Mouse (Mus musculus): ENCODE measurements at regions not wholly inside any gene's neighbourhood (a gene's known extent, or its start where the extent isn't known, plus 50 kb on each side); places are given as distances from the start of the nearest gene placed in this dataset.

DNA sequence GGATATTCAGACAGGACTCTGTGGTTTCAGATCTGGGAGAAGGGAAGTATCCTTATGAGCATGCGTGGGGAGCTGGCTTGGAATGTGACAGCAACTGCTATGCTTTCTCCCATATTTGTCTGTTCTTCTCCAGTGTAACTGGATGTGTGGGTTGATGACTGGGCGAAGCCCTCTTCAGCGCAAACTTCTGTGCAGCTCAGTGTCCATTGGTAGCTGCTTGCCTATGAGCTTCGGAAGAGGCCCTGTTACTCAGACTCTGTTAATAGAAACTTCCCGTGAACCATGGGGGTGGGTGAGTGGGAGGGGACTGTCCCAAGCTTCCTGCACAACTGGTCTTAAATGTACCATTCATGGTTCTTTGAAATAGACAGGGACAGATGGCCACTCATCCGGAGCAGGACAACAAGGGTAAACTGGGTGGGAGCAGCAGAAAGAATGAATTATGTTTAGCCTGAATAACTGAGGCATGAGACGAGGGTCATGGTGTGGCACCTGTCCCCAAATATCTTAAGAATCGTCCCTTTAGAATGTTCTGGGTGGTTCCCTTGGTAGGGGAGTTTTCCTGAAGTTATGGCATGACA is 141.1 kb upstream of the Plxnc1 start:
- DNase-seq, result no peak

DNA sequence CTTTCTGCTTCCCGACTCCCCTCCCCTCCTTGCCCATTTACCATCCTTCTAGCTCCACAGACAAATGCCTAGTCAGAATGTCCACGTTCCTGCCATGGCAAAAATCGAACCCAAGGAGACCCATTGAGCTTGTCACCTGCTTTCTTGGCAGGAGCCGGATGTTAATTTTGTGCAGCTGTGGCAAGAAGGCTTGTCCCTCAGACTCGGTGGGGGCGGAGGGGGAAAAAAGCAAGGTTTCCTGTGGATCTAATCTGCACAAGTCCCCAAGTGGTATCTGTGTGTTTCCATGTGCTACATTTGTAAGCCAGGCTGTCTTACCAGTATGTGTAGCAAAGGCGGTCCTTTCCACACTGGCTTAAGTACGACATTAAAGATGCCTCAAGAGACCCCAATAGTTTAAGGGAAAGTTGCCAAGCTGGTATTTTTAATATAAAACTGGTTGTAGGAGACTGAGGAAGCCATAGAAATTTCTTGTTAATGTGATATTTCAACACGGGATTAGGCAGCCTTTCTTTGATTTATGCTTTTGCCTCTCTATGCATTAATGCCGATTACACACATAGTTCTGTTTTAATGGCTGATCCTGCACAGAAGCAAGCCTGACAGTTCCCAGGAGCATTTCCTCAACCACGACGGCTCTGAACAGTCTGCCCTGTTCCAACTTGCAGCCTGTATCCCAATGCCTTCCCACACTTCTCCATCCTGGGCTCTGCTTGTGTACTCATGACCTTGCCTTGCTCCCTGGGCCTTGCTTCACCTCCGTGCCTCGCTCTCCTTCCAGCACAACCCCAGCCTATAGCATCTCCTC is 138.9 kb upstream of the Plxnc1 start:
- DNase-seq, result no peak

DNA sequence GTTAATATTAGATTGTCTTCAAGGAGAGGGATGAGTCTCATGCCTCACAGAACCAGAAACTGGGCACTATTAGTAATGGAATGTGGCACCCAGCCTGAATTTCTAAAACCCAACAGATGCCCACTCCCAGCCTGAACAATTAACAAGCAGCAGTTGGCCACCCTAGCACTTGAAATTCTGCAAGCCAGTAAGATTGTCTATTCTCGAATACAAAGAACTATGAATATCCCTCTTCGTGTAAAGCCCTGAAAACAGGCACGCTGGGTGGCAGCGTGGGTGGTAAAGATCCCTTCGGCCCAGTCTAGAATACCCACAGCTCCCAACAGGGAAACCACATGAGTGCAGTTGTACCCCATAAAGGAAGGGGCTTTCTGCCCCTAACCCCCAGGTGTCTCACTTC is 138.0 kb upstream of the Plxnc1 start:
- DNase-seq, result no peak

DNA sequence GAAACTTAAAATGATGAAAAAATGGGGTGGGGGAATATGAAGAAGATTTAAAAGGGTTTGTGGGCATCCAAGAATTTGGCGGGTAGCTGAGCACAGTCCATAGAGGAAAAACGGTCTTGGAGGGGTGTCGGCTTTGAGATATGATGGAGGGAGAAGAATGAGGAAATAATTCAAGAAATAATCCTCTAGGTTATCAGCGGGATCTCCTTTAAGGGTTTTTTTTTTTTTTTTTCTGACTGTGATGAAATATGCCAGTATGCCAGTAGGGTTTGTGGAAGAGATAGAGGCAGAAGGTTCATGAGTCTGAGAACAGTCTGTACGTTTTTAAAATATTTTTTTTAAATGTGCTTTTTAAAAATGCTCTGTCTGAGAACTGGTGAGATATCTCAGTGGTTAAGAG is 135.3 kb upstream of the Plxnc1 start:
- DNase-seq, result no peak

DNA sequence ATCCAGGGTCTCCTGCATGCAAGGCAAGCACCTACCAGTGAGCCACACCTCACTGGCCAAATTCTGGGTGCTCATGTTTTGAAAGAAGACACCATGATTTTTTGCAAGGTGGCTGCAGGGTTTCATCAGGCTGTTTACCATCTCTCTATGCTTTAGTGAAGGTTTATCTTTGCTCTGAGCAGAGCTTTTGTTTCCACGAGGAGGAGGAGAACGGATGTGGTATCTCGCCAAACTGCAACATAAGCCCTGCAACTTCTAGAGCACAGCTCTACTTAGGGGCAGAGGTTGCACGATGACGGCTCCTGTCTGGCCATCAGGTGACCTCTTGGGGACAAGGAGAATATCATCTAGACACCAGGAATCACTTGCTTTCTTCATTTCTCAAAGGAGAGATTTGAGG is 131.8 kb upstream of the Plxnc1 start:
- no peak for DNase-seq

DNA sequence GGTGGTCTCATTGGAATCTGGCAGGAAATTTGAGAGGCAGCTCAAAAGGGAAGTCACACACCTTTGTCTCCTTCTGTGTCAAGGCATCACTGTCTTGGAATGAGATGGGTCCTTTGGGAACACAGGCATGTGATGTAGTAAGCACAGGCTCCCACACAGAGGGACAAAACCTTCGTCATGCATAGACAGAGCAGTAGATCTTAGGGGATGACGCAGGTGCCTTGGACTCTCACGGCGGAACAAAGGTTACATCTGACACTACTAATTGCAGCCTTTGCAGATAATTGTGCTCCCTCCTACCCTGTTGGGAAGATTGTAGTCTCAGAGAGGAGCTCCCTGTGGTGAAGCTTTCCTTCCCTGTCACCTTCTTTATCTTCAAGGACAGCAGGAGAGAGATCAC is 131.3 kb upstream of the Plxnc1 start:
- no peak for DNase-seq

DNA sequence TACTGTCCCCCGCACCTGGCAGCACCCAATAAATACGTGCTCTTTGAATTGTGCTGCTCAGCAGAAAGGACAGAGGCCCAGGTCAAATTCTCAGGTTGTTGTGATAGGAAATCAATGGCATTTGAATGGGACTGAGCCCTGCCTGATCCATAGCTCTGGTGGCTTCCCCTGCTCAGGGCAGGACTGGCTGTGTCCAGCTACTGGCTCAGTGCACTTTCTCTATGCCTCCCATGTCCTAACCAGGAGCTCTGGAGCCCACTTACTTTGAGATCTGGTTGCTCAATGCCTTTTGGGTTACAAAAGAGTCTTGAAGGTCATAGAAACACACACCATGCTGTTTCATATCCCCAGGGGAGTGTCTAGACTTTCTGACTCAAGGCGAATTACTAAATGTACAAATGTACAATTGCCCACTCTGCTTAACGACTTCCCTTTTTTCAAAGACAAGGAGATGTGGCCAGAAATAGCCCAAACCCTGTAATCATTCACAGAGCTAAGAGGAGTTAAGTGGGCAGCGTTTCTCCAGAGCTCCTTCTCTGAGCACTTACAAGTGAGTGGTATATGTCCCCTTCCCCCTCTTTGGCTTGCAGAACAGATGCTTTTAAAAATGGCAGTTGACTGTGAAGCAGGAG is 130.4 kb upstream of the Plxnc1 start:
- no peak for DNase-seq

DNA sequence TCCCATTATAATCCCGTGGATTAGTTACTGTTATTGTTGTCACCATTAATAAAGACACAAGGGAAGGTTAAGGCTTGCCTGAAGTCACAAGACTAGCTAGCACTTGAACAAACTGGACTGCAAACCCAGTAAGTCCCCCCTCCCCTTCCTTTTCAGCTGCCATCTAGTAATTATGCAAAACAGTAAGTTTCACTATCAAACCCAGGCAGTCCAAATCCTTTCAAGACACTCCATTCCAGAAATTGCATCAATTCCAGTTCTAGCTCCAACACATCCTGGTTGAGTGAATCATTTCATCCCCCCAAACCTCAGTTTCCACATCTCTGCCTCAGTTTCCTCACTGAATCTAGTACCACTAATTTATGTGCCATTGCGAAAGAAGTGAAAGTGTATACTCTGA is 129.7 kb upstream of the Plxnc1 start:
- DNase-seq, result no peak

DNA sequence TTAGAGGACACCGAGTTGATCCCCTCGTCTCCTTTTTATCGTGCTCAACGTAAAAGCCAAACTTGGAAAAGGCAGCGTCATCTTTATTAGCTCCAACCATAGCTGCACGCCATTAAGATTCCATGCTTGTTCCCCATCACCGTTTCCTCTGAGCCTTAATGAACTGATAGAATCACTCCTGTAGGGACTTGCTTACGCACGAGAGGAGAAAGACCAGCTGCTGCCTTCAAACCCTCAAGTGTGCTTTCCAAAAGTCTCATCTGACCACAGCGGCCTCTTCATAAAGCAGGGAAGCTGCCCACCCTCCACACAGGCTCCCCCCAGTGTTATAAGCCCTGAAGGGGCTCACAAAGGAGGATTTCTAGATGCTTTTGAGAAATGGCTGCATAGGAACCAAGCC is 123.3 kb upstream of the Plxnc1 start:
- no peak for DNase-seq

DNA sequence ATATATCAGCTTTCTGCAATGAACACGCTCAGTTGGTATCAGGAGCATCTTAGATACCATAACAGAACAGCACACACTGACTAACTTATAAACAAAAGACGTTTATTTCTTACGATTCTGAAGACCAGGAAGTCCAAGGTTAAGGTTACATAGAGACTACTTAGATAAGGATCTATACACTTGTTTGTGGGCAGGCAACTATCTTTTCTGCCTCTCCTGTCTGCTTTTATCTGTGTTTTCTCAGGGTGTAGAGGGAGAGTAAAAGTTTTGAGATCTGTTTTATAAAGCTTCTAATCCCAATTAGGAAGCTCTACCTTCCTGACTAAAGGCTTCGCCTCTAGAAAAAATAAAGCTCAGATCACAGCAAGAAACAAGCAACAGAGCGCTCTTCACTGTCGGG is 122.1 kb upstream of the Plxnc1 start:
- no peak for DNase-seq

DNA sequence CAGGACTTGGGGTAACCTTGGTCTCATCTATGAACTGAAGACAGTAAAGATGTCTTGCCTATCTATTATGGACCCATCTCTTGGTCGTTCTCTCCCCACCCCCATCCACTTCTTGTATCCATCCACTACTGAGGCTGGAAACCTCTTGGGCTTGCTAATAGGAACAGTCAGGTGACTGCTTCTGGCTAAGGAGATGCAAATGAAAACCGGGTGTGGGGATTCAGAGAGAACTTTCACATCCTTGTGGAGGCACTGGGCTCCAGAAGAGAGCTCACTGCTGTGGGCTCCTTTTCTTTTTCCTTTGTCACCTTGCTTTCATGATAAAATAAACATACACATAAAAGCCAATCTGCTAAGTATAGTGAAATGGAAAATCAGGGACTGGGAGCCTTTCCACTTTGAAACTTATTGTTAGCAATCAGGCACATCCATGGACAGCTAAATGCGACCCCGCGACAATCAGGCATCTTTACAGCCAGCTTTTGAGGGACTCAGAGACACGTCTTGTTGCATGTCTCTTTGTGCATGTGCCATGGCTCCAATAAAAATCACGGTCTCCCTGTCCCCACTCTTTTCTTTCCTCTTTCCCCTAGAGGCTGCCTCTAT is 115.0 kb upstream of the Plxnc1 start:
- no peak for DNase-seq

DNA sequence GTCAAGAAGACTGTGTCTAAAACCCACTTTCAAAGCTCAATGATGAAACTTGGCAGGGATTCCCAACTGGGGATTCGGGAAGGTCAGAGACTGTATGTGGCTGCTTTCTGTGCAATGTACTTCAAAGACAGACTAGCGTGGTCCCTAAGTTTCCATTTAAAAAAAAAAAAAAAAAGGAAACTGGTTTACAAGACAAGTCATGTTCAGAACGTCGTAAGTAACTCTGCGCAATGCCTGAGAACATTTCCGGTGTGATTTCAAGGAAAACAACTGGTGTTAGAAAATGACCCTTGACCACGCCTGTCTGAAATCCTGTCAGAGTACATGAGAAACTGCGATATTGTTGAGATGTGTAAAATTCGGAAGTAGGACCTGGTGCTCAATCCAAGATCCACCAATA is 114.4 kb upstream of the Plxnc1 start:
- DNase-seq, result no peak

DNA sequence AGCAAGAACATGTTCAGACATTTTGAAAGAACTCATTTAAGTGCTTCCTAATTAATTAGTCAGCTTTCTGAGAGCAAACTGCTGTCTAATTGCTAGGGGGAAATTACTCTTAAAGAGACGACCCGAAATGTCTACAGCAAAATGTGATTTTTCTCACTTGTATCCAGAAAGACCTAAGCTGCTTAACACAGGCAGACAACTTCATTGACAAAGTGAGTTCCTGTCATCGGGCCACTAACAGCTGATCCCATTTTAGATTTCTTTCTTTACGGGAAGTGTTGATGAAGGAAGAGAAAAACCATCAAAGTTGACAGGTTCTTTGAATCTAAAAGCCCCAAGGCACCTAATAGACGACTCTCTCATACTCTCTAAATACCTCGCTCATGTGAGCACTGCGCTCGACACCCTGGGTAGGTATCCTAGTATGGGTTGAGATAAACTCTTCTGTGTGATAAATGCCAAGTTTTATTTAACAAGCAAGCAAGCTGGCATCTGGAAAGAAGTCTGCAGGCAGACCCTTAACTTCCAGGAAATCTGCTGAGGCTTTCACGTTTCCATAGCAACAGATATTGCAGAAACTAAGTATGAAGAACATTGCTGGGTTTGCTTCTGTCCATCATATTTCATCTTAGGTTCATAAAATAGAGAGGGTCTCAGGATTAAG is 112.5 kb upstream of the Plxnc1 start:
- no peak for DNase-seq

DNA sequence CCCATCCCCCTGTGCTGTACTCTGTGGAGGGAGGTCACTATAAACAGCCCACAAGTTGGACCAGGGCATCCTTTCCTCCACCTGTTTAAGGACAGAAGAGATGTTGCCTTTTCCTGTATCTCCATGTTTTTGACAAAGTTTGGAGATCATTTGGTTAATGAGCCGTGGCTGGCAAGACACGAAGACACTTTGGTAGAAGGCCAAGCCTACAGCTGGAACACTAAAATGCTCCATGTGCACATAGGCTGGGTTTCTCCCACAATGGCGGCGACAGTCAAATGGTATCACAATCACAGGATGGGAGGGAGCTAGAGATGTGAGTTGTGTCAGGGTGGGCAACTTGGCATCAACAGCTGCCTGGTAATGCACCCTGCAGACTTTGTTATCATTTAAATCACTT is 111.9 kb upstream of the Plxnc1 start:
- DNase-seq, result no peak

DNA sequence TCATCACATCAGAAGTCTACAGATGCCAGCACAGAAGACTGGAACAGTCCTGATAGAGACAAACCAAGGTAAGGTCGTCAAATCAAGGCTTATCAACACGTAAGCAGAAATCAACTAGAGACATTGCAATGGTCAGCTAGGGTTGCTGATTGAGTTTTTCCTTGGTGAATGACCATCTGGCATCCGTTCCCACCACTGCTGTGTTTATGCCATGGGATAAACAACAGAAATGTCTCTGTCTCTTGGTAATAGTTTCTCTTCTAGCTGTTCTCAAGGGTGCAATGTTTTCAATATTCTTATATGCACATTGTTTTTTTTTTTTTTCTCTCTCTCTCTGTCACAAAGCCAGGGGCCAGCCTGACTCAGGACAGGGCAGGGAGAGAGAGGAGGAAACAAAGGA is 110.2 kb upstream of the Plxnc1 start:
- no peak for DNase-seq

DNA sequence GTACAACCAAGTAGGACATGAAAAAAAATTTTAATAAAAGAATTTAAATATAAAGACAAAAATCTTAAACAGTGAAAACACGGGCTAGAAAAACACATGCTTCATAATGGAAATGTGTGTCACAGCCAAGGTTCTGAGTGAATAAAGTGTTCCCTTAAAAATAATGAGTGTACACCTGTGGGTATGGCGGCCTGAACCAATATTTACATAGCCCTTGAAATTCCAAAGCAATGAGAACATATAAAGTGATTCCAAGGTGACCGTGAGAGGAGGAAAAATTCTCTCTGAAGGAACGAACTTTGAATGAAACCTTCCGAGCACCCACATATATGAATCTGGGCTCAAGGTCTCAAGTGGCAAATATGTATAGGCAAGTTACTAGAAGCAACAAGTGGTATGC is 104.2 kb upstream of the Plxnc1 start:
- no peak for DNase-seq

DNA sequence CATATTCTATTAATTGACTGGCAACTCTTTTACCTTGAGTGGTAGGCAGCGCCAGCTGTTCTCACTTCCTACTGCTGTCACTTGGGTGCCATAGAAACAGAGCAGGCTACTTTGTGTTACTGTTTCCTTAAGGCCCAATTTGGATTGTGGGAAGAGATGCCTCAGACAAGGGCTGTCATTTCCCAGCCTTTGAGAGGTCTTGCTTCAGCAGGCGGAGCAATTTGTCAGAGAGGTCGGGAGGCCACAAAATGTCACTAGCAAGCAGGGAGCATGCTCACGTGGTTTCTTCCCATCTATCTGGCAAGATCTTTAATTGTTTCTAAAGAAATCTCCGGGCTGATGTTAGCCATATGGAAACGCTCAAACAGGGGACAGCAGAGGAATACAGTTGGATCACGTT is 99.3 kb upstream of the Plxnc1 start:
- DNase-seq, result no peak

DNA sequence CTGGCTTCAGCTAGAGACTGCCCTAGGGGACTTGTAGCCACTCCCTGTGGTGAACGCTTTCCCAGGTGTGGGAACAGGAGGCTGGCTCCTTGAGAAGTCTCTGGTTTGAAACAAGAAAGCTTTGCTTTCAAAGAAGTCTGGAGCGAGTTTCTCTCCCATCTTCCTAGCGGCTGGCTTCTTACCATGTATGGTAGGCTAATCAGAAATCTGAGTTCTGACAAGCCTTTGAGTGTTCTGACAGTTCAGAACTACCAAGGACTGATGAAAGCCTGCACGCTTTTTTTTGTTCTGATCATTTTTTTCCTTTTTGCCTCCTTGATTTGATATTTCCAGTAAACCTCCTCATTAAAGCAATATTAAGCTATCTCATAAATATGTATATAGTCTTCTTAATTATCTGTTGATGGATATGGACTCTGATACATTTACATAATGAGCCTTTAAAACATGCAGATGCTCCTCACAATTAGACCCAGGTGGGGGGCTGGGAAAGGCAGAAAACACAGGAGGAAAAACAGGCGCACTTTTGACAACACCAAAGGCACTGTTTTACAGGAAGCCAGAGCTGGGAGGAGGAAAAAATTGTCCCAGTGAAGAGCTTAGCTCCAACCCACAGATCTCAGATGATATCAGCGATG is 95.7 kb upstream of the Plxnc1 start:
- DNase-seq, result no peak

DNA sequence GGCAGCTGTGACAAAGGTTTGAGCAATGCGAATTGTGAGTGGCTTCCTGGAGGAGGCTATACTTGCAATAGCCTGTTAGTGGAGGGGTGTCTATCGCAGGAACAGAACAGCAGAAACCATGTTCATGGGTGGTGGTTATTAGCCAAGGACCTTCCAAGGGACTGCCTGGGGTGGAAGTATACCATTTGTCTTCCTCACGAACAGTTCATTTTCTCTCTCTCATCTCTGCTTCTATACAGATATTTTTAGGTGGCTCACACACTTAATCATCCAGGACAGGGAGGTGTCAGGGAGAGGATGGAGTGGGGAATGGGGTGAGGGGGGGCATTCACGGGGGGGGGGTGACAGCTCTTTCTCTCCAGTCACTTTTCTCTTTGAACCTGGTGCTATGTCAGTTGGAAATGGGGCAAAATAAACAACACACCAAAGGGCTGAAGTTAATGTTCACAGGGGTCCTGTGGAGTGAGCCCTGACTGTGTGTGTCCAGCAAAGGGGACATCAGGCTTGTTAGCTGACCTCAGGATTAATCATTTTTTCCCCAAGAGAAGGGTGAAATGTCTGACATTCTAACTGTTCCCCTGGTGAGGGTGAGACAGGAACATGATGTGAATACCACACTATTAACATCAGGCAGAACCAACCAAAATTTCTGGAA is 91.5 kb upstream of the Plxnc1 start:
- DNase-seq, result no peak

DNA sequence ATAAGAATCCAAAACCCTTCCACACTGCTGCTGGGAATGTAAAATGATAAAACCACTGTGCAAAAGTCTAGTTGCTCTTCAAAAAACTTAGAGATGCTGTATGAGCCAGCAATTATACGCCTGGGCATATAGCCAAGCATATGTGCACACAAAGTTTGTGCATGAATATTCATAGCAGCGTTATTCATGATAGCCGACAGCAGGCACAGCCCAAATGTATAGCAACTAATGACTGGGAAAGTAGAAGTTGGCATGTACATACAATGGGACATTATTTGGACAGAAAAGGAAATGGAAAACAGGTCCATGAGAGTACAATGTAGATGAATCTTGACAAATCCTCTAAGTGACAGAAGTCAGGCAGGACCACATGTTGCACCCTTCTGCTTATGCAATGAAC is 90.7 kb upstream of the Plxnc1 start:
- DNase-seq, result no peak

DNA sequence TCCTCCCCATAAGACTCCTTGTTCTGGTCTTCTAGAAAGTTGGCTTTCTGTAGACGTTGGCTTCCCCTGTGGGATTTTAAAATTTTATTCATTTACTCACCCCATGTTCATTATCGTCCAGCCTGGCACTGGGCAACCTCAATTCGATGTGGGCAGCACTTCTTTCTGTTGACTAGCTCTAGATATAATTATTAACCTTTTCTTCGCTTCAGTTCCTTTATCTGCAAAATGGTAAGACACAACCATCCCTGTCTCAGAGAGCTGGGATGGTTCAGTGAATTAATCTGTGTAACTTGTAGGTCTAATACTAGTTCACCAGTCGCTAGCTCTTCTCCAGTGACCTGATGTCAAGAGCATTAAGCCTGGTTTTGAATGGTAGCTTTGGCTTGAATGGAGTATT is 89.9 kb upstream of the Plxnc1 start:
- DNase-seq, result no peak
